Mouse (Mus musculus) inflammation-experienced regulatory T-cells, adult 6 months (primary cell): ENCODE measurements around the gene Rnf152. TPM values are rescaled to one million over a fixed set of nuclear protein-coding genes. Genes with fewer than 3 reads are reported as not detected.

Experiments
- ATAC-seq: one replicate; pipeline ENCODE4 v1.8.0; 2017
- polyA plus RNA-seq, 3 experiments: library from polyadenylated mRNA; unstranded; fragments of 100-300 nt; shearing (Covaris generic); gene quantifications; one replicate each; pipeline ENCODE4 v1.2.1; 2017

Gene Rnf152
- polyA plus RNA-seq, 3 experiments from 2014 or later = 0.13 to 0.31 TPM; not detected in 1

- ATAC-seq = no peak
Observed at GRCm38 (mm10) chr1:105311899-105312600, 44.5 kb downstream of the Rnf152 start.

- no peak for ATAC-seq
Observed at GRCm38 (mm10) chr1:105302164-105302563, 54.3 kb downstream of the Rnf152 start.

DNA sequence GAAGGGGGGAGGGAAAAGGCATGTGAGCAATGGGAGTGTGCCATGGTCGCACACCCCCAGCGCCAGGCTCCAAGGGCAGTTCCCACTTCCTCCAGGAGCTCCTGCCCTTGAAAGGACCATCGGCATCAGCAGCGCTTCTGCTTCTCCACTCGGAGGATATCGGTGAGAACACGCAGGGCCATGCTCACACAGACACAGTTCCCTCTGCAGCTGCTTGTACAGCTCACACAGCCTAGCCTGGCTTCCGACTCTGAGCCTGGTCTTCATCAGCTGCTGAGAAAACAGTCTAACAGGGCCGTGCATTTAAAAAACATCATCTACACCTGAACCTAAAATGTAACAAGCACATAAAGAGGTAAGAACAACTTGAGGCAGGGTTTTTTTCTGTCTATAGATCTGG lies 54.7 kb downstream of the Rnf152 start:
- ATAC-seq = no peak

DNA sequence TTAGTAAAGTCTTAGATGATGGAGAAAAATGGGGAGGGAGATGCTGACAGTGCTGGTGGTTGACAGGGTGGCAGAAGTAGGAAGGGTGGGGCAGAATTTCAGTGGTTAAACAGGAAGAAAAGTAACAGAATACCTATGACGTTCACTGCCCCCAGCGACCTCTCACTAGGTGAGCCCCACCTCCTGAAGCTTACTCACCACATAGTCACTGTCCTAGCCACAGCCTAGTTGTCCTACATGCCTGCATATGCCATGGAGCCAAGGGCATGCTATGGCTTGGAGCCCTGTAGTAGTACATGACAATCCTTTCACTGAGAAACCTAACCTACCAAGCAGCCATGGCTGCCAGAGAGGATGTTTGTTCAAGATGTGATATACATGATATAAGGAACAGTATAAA lies 64.7 kb downstream of the Rnf152 start:
- ATAC-seq = no peak

- ATAC-seq = no peak
Observed at GRCm38 (mm10) chr1:105287536-105287935, 69.0 kb downstream of the Rnf152 start.

GRCm38 (mm10) chr1:105286906-105287305 lies 69.6 kb downstream of the Rnf152 start:
- no peak for ATAC-seq

- no peak for ATAC-seq
Observed at GRCm38 (mm10) chr1:105285001-105285400, 71.5 kb downstream of the Rnf152 start.

DNA sequence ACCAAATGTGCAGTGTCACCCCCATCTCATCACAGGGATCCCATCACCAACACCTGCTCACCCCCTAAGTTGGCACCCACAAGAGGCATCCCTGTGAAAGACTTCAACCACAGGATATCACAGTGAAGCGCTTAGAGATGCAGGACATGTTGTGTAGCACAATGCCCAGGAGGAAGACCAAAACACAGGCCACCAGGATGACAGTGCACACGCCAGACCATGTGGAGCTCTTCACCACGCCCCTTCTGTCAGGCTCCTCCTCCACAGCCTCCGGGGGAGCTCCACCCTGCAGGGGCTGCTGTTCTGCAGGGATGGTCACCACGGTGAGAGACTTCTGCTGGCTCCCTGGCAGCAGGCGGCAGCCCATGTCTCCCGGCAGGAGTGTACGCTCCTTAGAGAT lies 72.4 kb downstream of the Rnf152 start:
- ATAC-seq = no peak

DNA sequence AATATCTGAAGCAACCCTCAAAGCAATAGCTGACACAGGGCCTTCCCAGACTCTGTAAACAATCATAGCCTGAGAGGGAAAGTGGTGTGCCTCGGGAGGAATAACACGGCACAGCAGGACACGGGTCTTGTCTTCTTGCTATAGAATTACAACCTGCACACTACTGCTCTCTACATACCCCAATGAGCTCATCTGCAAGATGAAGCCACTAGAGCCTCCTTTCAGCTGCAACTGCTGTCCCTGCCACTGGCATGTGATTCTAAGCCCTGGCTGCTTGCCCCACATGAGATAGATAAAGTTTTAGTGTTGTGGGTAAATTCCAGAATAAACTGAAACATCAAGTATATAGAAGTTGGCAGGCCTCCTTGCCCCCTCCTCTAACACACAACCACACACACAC lies 75.2 kb downstream of the Rnf152 start:
- no peak for ATAC-seq

GRCm38 (mm10) chr1:105280160-105280559 lies 76.3 kb downstream of the Rnf152 start:
- no peak for ATAC-seq

- no peak for ATAC-seq
Observed at GRCm38 (mm10) chr1:105274500-105275194, 81.9 kb downstream of the Rnf152 start.

DNA sequence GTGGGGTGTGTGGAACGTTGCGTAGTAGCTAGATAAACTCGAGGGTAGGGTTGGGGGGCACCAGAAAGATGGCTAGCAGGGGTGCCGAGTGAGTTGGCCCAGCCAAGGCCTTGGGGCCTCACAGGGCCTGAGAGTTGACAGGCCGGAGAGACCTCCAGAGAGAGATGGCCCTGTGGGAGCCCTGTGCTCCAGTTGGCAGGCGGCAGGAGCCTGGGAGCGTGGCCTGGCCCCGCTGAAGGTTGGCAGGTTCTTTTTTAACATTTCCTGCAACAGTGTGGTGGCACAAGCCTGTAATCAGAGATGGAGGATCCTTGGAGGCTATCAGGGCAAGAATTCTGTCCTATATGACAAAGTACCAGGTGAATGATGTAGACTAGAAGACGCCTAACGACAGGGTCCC lies 85.4 kb downstream of the Rnf152 start:
- ATAC-seq = no peak

- no peak for ATAC-seq
Observed at GRCm38 (mm10) chr1:105263283-105264033, 93.1 kb downstream of the Rnf152 start.

GRCm38 (mm10) chr1:105260200-105260599 lies 96.3 kb downstream of the Rnf152 start:
- no peak for ATAC-seq

DNA sequence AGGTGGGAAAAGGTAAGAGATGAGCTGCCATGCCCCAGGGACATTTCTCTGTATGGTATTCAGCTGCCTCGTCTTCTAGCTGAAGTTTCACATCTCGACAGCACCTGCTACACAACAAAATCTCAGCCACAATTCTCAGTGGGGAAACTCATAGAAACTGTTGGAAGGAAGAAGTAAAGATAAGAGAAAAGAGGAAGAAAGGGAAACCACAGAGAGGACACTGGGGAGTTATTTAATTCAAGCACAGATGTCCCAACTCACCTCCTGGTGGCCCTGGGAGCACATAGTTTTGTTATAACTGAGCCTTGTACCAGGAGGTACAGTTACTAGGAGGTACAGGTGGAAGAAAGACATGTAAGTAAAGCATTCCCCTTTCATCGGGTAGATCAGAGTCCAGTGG lies 99.3 kb downstream of the Rnf152 start:
- no peak for ATAC-seq

GRCm38 (mm10) chr1:105249190-105249589 lies 107.3 kb downstream of the Rnf152 start:
- no peak for ATAC-seq

- no peak for ATAC-seq
Observed at GRCm38 (mm10) chr1:105246651-105247050, 109.9 kb downstream of the Rnf152 start.

DNA sequence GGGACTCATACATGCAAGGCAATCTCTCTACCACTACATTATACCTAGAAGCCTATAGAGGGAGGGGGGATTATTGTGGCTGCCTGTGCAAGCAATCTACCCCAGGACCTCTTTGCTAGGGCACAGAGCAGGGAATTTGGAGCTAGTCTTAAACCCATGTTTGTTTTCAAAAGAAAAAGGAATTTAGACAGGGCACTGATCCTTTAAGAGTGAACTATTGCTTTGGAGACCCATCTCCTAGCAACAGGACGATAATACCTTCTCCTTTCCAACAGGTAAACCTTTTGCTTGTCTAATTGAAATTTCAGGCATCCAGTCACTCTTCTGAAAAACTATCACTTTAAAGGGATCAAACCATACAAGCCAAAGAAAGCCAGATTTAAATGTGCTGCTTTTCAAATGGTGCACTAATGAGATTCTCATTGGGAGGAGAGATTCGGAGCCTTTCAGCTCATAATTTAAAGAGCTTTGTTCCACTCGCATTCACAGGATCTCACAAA lies 110.4 kb downstream of the Rnf152 start:
- no peak for ATAC-seq

- ATAC-seq = no peak
Observed at GRCm38 (mm10) chr1:105243359-105244142, 113.0 kb downstream of the Rnf152 start.

DNA sequence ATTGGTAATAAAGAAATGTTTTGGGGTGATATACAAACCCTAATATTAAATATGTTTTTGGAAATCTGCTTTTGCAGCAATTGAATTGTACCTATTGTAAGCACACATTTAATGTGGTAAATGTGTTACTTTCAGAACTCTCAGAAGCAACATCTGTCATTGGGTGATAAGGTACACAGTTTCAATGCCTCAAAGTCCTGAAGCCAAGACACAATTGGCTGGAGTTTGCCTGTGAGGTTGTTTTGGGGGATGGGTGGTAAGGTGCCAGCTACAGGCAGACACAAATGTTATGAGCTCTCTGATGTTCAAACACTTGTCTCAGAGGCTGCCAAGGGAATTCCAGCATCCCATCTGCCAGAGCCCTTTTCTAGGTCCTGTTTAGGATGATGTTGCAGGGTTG lies 116.3 kb downstream of the Rnf152 start:
- ATAC-seq = no peak
